Mouse (Mus musculus): ENCODE measurements around the gene Zfpm1.

DNA sequence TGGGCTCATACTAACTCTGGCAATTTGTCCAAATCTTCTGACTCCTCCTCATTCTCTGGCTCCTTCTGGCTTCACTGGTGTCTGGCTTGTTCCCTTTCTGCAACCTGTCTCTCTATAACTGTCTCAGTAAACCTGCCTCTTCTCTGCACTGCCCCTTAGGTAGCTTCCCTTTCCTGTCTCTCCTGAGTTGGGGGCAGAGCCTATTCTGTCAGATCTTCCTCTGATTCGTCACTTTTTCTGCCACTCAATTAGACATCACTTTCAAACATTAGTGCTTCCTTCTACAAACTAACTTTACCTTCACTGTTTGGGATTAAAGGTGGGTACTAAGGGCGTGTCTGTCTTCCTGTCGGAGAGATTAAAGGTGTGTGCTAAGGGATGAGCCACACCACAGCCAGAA is 58.8 kb downstream of the Zfpm1 start:
- TF ChIP-seq GATA1 (IDR thresholded peaks at IDR 0.05; ENCODE audit: borderline replicate concordance, low read length) (no peak), FLI1 (IDR thresholded peaks at IDR 0.05; ENCODE audit: low read length) (no peak)

All from megakaryocyte, embryonic 14.5 days (primary cell).